Mouse (Mus musculus) heart, postnatal 0 days (tissue): ENCODE data around the gene Sgta.

Source experiments
- CTCF ChIP-seq: IDR thresholded peaks from 2 replicates; pipeline ENCODE4 v1.5.1; 2016; ENCODE audit warnings: antibody characterized with exemption, control low read depth, low read depth
- EP300 ChIP-seq: IDR thresholded peaks from 2 replicates; pipeline ENCODE4 v1.6.1; 2016; ENCODE audit warnings: antibody characterized with exemption, low read depth

DNA sequence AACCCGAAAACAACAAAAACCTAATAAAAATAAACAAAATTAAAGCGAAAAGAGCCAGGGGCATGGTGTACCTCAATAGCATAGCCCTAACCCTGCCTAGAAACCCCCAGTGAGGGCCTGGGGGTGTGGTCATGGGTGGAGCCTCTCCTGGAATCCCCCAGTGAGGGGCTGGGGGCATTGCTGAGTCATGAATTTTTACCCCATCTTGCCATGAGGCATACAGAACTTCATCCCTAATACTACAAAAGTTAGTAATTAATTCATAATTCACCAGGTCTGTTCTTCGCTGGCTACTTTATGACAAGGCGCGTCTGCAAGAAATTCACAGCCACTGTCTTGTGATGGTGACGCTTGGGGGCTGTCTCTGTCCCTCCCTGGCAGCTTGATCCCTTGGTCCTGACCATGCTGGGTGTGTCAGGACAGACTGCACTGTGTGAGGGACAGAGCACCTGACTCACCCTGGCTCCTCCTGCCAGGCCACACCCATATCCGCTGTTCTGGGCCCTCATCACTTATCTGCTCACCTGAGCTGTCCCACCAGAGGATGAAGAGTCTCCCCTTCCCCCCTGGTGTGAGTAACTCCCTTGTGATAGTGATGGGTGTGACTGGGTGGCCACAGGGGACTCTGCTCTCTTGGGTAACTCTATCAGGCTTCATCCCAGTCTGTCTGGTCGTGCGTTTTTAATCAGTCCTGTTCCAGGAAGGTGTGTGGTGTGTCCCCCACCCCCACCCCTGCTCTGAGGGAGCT lies 35.1 kb upstream of the Sgta start:
- TF ChIP-seq CTCF (no peak), EP300 (no peak)
